Mouse (Mus musculus) lung, postnatal 0 days (tissue): Measurements from ENCODE around the gene Gnaq.
A peak's percentile ranks its signal among the peaks of the same experiment; 100 is the strongest.

Experiments used
- CTCF ChIP-seq: IDR thresholded peaks from 2 replicates; pipeline ENCODE4 v1.5.1; 2016; ENCODE audit warnings: antibody characterized with exemption, mild to moderate bottlenecking
- EP300 ChIP-seq: IDR thresholded peaks from 2 replicates; pipeline ENCODE4 v1.6.1; 2016; ENCODE audit warnings: antibody characterized with exemption, mild to moderate bottlenecking, control low read depth

DNA sequence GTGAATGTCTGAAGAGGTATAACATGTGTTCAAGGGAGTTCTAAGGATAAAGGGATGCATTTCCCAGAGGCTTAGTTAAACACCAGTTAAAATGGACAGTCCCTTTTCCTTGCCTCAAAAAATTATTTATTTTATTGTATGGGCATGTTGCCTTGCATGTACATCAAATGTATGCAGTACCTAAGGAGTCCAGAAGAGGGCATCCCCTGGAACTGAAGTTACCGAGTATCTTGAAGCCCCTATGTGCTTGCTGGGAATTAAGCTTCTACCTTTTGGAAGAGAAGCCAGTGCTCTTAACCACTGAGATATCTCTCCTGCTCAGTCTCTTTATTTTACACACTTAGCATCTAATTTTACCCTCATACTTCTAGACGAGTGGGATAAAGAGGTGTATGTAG, 127.8 kb downstream of the Gnaq start:
- TF ChIP-seq CTCF (peak; percentile 64), EP300 (no peak)
